In the genomic region with DNA sequence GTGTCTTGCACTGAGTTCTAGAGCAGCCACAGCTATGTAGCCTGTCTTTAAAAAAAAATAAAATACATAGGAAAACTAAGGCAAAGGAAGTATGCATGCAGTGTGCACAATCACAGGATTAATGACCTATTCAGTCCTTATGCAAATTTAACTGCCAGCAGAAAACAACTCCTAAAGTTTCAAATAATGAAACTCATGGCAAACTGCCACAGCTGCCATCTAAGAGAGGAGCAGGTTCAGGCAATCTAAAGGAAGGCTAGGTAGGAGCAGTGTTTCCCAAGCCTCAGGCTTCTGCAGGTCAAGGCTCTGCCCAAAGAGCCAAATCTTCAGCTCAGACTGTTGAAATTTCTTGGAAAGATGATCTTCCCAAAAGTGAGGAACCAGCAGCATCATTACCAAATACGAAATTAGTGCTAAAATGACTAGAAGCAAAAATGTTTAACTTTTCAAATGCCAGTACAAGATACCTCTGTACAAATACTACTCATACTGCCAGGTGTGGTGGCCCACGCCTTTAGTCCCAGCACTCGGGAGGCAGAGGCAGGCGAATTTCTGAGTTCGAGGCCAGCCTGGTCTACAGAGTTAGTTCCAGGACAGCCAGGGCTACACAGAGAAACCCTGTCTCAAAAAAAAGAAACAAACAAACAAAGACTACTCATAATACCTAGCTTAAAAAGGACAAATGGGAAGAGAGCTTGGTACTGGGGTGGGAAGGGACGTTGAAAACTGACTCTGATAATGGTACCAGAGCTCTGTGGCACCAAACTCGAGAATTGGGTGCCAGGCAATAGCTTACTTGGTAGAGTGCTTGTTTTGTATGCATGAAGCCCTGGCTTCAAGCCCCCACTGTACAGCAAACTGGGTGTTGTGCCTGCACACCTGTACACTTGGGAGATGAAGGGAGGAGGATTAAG, we compare ENCODE assay signal across 8 mouse cellular contexts. TPM values are rescaled to one million over a fixed set of nuclear protein-coding genes. Genes with fewer than 3 reads are reported as not detected.
A peak's percentile ranks its signal among the peaks of the same experiment; 100 is the strongest.
DNase-seq lines count a peak whose midpoint lies in the region; ATAC-seq and TF ChIP-seq lines count a peak whose summit lies in the region.
"Had no signal": no experiment of that assay in that cellular context is flagged by ENCODE, and none has a peak within 500 bp of the region (broad histone marks: within the 10 kb centered on the region; RNA-seq: fewer than 3 reads in every experiment).

No protein-coding gene starts in this region.

- no peak for TF ChIP-seq EP300 in ES-Bruce4 (IDR thresholded peaks at IDR 0.05; ENCODE audit: insufficient read depth, low read depth, low read length)

- peak overlapping the region; percentile 75 for H3K4me2 ChIP-seq in hindbrain, embryonic 13.5 days
- peak overlapping the region; percentile 88 for H3K4me2 ChIP-seq in liver, embryonic 13.5 days

- peak overlapping the region; percentile 98 for H3K9ac ChIP-seq in ES-Bruce4 (ENCODE audit: low read depth, poor library complexity, severe bottlenecking)
- peak overlapping the region; percentile 99 for H3K9ac ChIP-seq in hindbrain, embryonic 13.5 days
- peak overlapping the region; percentile 98 for H3K9ac ChIP-seq in liver, embryonic 13.5 days

- no peak for TF ChIP-seq CTCF in ES-Bruce4 (IDR thresholded peaks at IDR 0.05; ENCODE audit: low read depth, low read length)

- no peaks in the 10 kb centered on the region for H3K9me3 ChIP-seq in ES-Bruce4 (replicated peaks; ENCODE audit: control insufficient read depth, insufficient read depth, low read length, poor library complexity, severe bottlenecking)
- no peaks in the 10 kb centered on the region for H3K9me3 ChIP-seq in hindbrain, embryonic 13.5 days
- H3K9me3 ChIP-seq in liver, embryonic 13.5 days (replicated peaks), result no peaks in the 10 kb centered on the region

- peak; percentile 27 for DNase-seq in NIH3T3 (ENCODE audit: low read depth)
- DNase-seq in liver, embryonic 13.5 days, result no peak
- no peak for DNase-seq in adrenal gland, postnatal 25 days
- no peak for DNase-seq in c-Kit-positive CD71-positive TER-119-positive erythroid progenitor cells, embryonic 14.5 days (ENCODE audit: low spot score)
- no peak for DNase-seq in yolk sac, embryonic 10.5 days (ENCODE audit: low spot score)
- DNase-seq: lung, postnatal 10 days had no signal

- no peaks in the 10 kb centered on the region for H3K4me1 ChIP-seq in ES-Bruce4 (ENCODE audit: control insufficient read depth, insufficient read depth, low read length)
- H3K4me1 ChIP-seq in hindbrain, embryonic 13.5 days (replicated peaks), result peaks cover 38% of the 10 kb centered on the region
- peaks cover 60% of the 10 kb centered on the region for H3K4me1 ChIP-seq in liver, embryonic 13.5 days (replicated peaks)

- H3K27ac ChIP-seq in ES-Bruce4 (ENCODE audit: insufficient read depth, low read length), result no peak overlapping the region
- H3K27ac ChIP-seq in hindbrain, embryonic 13.5 days, result no peak overlapping the region
- no peak overlapping the region for H3K27ac ChIP-seq in liver, embryonic 13.5 days

- no peak for TF ChIP-seq POLR2A in ES-Bruce4 (IDR thresholded peaks at IDR 0.05; ENCODE audit: insufficient read depth, low read length)

- H3K4me3 ChIP-seq in ES-Bruce4 (ENCODE audit: low read depth, low read length), result peak overlapping the region; percentile 50
- peak overlapping the region; percentile 98 for H3K4me3 ChIP-seq in hindbrain, embryonic 13.5 days
- peak overlapping the region; percentile 93 for H3K4me3 ChIP-seq in liver, embryonic 13.5 days (replicated peaks)

- ATAC-seq in hindbrain, embryonic 13.5 days (ENCODE audit: low FRiP score), result no peak
- ATAC-seq in liver, embryonic 13.5 days (ENCODE audit: low read depth), result no peak

- no peaks in the 10 kb centered on the region for H3K27me3 ChIP-seq in ES-Bruce4 (ENCODE audit: control insufficient read depth, insufficient read depth, low read length, poor library complexity, severe bottlenecking)
- no peaks in the 10 kb centered on the region for H3K27me3 ChIP-seq in hindbrain, embryonic 13.5 days
- no peaks in the 10 kb centered on the region for H3K27me3 ChIP-seq in liver, embryonic 13.5 days

- peaks cover 49% of the 10 kb centered on the region for H3K36me3 ChIP-seq in ES-Bruce4 (ENCODE audit: control insufficient read depth, insufficient read depth, low read length, poor library complexity, severe bottlenecking)
- H3K36me3 ChIP-seq in hindbrain, embryonic 13.5 days, result no peaks in the 10 kb centered on the region
- peaks cover 26% of the 10 kb centered on the region for H3K36me3 ChIP-seq in liver, embryonic 13.5 days

- WGBS in hindbrain, embryonic 13.5 days, result 90% methylated on average over 7 of the region's 7 CpGs
- WGBS in liver, embryonic 13.5 days (ENCODE audit: insufficient replicate concordance), result 72% methylated on average over 7 of the region's 7 CpGs

RNA-seq across cellular contexts. Expression of a gene that starts 2.1 kb away (rescaled TPM):
- polyA plus RNA-seq in ES-Bruce4 (2011; ENCODE audit: insufficient read depth, insufficient read length, low read depth, missing spikeins), result 545 and 634 TPM in 2 replicates
- 51.5 and 52.8 TPM in 2 replicates for polyA plus RNA-seq in hindbrain, embryonic 13.5 days (2015; fragmentation: Nextera tagmentation; extraction: Ambion mirVana)
- polyA plus RNA-seq in liver, embryonic 13.5 days (2015; fragmentation: Nextera tagmentation; extraction: Ambion mirVana), result 67.8 and 84.7 TPM in 2 replicates
- total RNA-seq in adrenal gland, postnatal 25 days (2021), result 179 and 185 TPM in 2 replicates

RNA-seq across cellular contexts. Expression of a gene that starts 26.3 kb away (rescaled TPM):
- 30.7 and 30.8 TPM in 2 replicates for polyA plus RNA-seq in ES-Bruce4 (2011; ENCODE audit: insufficient read depth, insufficient read length, low read depth, missing spikeins)
- 16.1 and 17.8 TPM in 2 replicates for polyA plus RNA-seq in hindbrain, embryonic 13.5 days (2015; fragmentation: Nextera tagmentation; extraction: Ambion mirVana)
- polyA plus RNA-seq in liver, embryonic 13.5 days (2015; fragmentation: Nextera tagmentation; extraction: Ambion mirVana), result 15.1 and 18.9 TPM in 2 replicates
- 12.7 and 14.2 TPM in 2 replicates for total RNA-seq in adrenal gland, postnatal 25 days (2021)

RNA-seq across cellular contexts. Expression of a gene that starts 52.4 kb away (rescaled TPM):
- 298 and 314 TPM in 2 replicates for polyA plus RNA-seq in ES-Bruce4 (2011; ENCODE audit: insufficient read depth, insufficient read length, low read depth, missing spikeins)
- 71.5 and 73.4 TPM in 2 replicates for polyA plus RNA-seq in hindbrain, embryonic 13.5 days (2015; fragmentation: Nextera tagmentation; extraction: Ambion mirVana)
- 6.5 and 9.4 TPM in 2 replicates for polyA plus RNA-seq in liver, embryonic 13.5 days (2015; fragmentation: Nextera tagmentation; extraction: Ambion mirVana)
- 156 and 173 TPM in 2 replicates for total RNA-seq in adrenal gland, postnatal 25 days (2021)
